ENCODE assay signal across 16 mouse cellular contexts in the genomic region with DNA sequence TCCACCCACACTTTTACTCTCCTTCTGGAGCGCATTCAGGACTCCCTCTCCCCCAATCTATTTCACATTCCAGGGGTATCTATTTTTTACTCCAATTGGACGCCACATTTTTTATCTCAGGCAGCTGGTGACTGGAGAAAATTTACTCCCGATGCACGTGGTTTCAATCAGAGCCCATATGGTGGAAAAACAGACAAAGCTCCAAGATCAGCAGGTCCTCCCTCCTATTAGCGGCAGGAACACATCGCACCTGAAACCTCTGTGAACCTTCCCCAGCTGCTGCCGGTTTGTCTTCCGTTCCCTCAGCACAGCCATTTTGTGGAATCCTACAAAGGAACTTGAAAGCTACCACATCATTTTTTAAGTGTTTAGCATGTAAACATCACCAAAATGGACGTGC.
DNase-seq lines count a peak whose midpoint lies in the region; ATAC-seq lines count a peak whose summit lies in the region.
"Had no signal": no experiment of that assay in that cellular context is flagged by ENCODE, and none has a peak within 500 bp of the region (broad histone marks: within the 10 kb centered on the region; RNA-seq: fewer than 3 reads in every experiment).

No protein-coding gene starts in this region.

- DNase-seq in forebrain, embryonic 10.5 days (ENCODE audit: extremely low spot score, low spot score) = no peak
- DNase-seq in brain, adult 2 months (ENCODE audit: low read depth, low spot score) = peak; percentile 58
- DNase-seq in limb, embryonic 10.5 days (ENCODE audit: low spot score) = peak; percentile 62
- no peak for DNase-seq in left cerebral cortex, adult 8-10 months (ENCODE audit: low spot score in 2 of 2)
- DNase-seq in cerebellum, adult 8-10 months = no peak
- DNase-seq: heart, adult 11 months; kidney, postnatal 10 days; lung, adult 18-20 months; retina, postnatal 1 day; spleen, adult 18-20 months had no signal

- no peaks in the 10 kb centered on the region for H3K27me3 ChIP-seq in forebrain, embryonic 10.5 days (ENCODE audit: poor library complexity, severe bottlenecking)
- H3K27me3 ChIP-seq in forebrain, embryonic 16.5 days (replicated peaks; ENCODE audit: control insufficient read depth, insufficient read depth, low read length) = no peaks in the 10 kb centered on the region
- H3K27me3 ChIP-seq in forebrain, embryonic 12.5 days = no peaks in the 10 kb centered on the region
- H3K27me3 ChIP-seq in limb, embryonic 10.5 days (ENCODE audit: low read depth, poor library complexity, severe bottlenecking) = no peaks in the 10 kb centered on the region
- H3K27me3 ChIP-seq in kidney, embryonic 15.5 days = no peaks in the 10 kb centered on the region
- H3K27me3 ChIP-seq: embryonic facial prominence, embryonic 13.5 days; intestine, embryonic 15.5 days had no signal

- H3K9me3 ChIP-seq in forebrain, embryonic 10.5 days = no peaks in the 10 kb centered on the region
- H3K9me3 ChIP-seq in forebrain, embryonic 16.5 days (ENCODE audit: control insufficient read depth, low read length) = no peaks in the 10 kb centered on the region
- H3K9me3 ChIP-seq in forebrain, embryonic 12.5 days = no peaks in the 10 kb centered on the region
- no peaks in the 10 kb centered on the region for H3K9me3 ChIP-seq in limb, embryonic 10.5 days (replicated peaks)
- H3K9me3 ChIP-seq in kidney, embryonic 15.5 days (replicated peaks) = no peaks in the 10 kb centered on the region
- H3K9me3 ChIP-seq: embryonic facial prominence, embryonic 13.5 days; intestine, embryonic 15.5 days had no signal

- H3K4me3 ChIP-seq in forebrain, embryonic 10.5 days = no peak overlapping the region
- no peak overlapping the region for H3K4me3 ChIP-seq in forebrain, embryonic 16.5 days (replicated peaks; ENCODE audit: low read length)
- H3K4me3 ChIP-seq in forebrain, embryonic 12.5 days (replicated peaks) = no peak overlapping the region
- H3K4me3 ChIP-seq in limb, embryonic 10.5 days = no peak overlapping the region
- no peak overlapping the region for H3K4me3 ChIP-seq in kidney, embryonic 15.5 days (replicated peaks)
- H3K4me3 ChIP-seq: embryonic facial prominence, embryonic 13.5 days; intestine, embryonic 15.5 days; myocyte had no signal

- no peak overlapping the region for H3K9ac ChIP-seq in forebrain, embryonic 16.5 days (replicated peaks; ENCODE audit: low read depth, low read length)
- H3K9ac ChIP-seq in forebrain, embryonic 12.5 days = no peak overlapping the region
- H3K9ac ChIP-seq in kidney, embryonic 15.5 days = no peak overlapping the region
- H3K9ac ChIP-seq: embryonic facial prominence, embryonic 13.5 days; intestine, embryonic 15.5 days had no signal

- H3K27ac ChIP-seq in forebrain, embryonic 10.5 days = 0 out of 2 replicates have a peak overlapping the region, but pooled peaks have one; percentile 5
- H3K27ac ChIP-seq in forebrain, embryonic 16.5 days (ENCODE audit: low read length) = no peak overlapping the region
- H3K27ac ChIP-seq in forebrain, embryonic 12.5 days = no peak overlapping the region
- no peak overlapping the region for H3K27ac ChIP-seq in limb, embryonic 10.5 days
- no peak overlapping the region for H3K27ac ChIP-seq in kidney, embryonic 15.5 days
- H3K27ac ChIP-seq: embryonic facial prominence, embryonic 13.5 days; intestine, embryonic 15.5 days had no signal

- no peaks in the 10 kb centered on the region for H3K36me3 ChIP-seq in forebrain, embryonic 10.5 days (replicated peaks)
- no peaks in the 10 kb centered on the region for H3K36me3 ChIP-seq in forebrain, embryonic 16.5 days (ENCODE audit: control insufficient read depth, insufficient read depth)
- no peaks in the 10 kb centered on the region for H3K36me3 ChIP-seq in forebrain, embryonic 12.5 days (replicated peaks)
- H3K36me3 ChIP-seq in limb, embryonic 10.5 days = no peaks in the 10 kb centered on the region
- no peaks in the 10 kb centered on the region for H3K36me3 ChIP-seq in kidney, embryonic 15.5 days
- H3K36me3 ChIP-seq: embryonic facial prominence, embryonic 13.5 days; intestine, embryonic 15.5 days had no signal

- peaks cover 9% of the 10 kb centered on the region for H3K4me1 ChIP-seq in forebrain, embryonic 10.5 days
- H3K4me1 ChIP-seq in forebrain, embryonic 16.5 days (replicated peaks; ENCODE audit: control insufficient read depth, insufficient read depth, low read length) = no peaks in the 10 kb centered on the region; the same call in 1 of the 2 replicates
- peaks cover 4% of the 10 kb centered on the region; the same call in 1 of the 2 replicates for H3K4me1 ChIP-seq in forebrain, embryonic 12.5 days
- H3K4me1 ChIP-seq in limb, embryonic 10.5 days = peaks cover 9% of the 10 kb centered on the region
- H3K4me1 ChIP-seq in kidney, embryonic 15.5 days = no peaks in the 10 kb centered on the region
- H3K4me1 ChIP-seq: embryonic facial prominence, embryonic 13.5 days; intestine, embryonic 15.5 days had no signal

- no peak overlapping the region for H3K4me2 ChIP-seq in forebrain, embryonic 16.5 days (ENCODE audit: low read length)
- H3K4me2 ChIP-seq in forebrain, embryonic 12.5 days = no peak overlapping the region
- no peak overlapping the region for H3K4me2 ChIP-seq in kidney, embryonic 15.5 days
- H3K4me2 ChIP-seq: embryonic facial prominence, embryonic 13.5 days; intestine, embryonic 15.5 days had no signal

- no peak for ATAC-seq in forebrain, embryonic 16.5 days
- ATAC-seq in forebrain, embryonic 12.5 days (ENCODE audit: low FRiP score) = peak; percentile 53; the same call in 1 of the 2 replicates
- ATAC-seq in kidney, embryonic 15.5 days (replicated peaks; ENCODE audit: low FRiP score) = no peak
- ATAC-seq: intestine, embryonic 15.5 days had no signal

- 69% methylated on average over 9 of the region's 9 CpGs for WGBS in forebrain, embryonic 10.5 days
- WGBS in forebrain, embryonic 16.5 days = 69% methylated on average over 9 of the region's 9 CpGs
- WGBS in forebrain, embryonic 12.5 days = 62% methylated on average over 9 of the region's 9 CpGs
- 42% methylated on average over 9 of the region's 9 CpGs for WGBS in limb, embryonic 10.5 days
- WGBS in kidney, embryonic 15.5 days = 67% methylated on average over 9 of the region's 9 CpGs

Comparison
In these comparisons a context has a peak if more than half of its experiments do, and no peak if none do; other contexts are left out.
1. DNase-seq: peak in brain, adult 2 months (single experiment) and limb, embryonic 10.5 days (single experiment); none in forebrain, embryonic 10.5 days (single experiment), left cerebral cortex, adult 8-10 months (0 of 2) and cerebellum, adult 8-10 months (single experiment).